Mouse (Mus musculus) erythroblast, embryonic 14.5 days (primary cell): Measurements from ENCODE around the gene Mrpl42.

ENCODE experiments used
- GATA1 ChIP-seq: IDR thresholded peaks from 2 replicates; pipeline ENCODE4 v1.6.1; 2012; ENCODE audit warnings: low read length, inconsistent platforms, mixed read lengths
- TAL1 ChIP-seq: IDR thresholded peaks from 3 replicates; pipeline ENCODE4 v1.6.1; 2012; ENCODE audit warnings: low read length, inconsistent platforms, mixed read lengths

DNA sequence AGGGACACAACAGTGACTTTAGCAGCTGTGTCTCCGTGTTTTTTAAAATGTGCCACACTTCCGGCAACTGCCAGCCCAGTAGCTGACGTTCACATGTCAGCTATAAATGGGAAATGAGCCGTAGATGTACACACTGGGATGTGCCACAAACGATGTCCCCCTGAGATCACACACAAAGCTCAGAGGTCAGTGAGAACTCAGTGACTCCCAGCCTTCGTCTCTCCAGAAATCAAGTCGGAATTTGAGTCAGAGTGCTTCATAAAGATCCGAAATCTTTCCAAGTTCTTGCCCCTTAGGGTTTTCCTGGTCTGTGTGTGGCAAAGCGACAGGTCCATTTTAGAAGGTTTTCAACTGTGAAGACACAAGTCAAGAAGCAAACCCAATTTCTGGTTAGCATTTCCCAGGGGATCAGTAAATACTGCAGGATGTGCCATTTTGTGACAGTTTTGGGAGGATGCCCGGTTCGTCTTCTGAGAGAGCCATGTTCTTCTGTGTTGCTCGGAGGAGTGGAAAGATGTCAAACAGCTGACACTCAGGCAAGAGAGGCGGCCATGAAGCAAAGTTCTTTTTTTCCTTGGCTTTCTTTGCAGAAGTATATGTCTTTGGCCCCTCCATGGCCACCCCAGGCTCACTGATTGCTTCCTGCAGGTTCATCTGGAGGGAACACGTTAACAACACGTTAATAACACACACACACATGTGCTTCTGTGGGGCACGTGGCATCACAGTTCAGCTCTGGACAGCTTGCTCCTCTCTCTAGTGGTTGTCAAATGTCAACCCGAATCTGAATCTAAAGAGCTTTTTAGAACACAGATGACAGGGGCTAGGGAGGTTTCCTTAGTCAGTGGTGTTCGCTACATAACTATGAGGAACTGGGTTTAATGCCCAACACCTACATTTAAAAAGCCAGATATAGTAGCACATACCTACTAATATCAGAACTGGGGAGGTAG is 56.4 kb downstream of the Mrpl42 start:
- TF ChIP-seq TAL1: no peak
- TF ChIP-seq GATA1: no peak
